Mouse (Mus musculus): ENCODE data around the gene Gars. TPM values are rescaled to one million over a fixed set of nuclear protein-coding genes. Genes with fewer than 3 reads are reported as not detected.
A peak's percentile ranks its signal among the peaks of the same experiment; 100 is the strongest.

Gars gene
- total and polyA plus RNA-seq, 3 experiments: 26.7 to 60.4 (median 55.1) TPM

DNA sequence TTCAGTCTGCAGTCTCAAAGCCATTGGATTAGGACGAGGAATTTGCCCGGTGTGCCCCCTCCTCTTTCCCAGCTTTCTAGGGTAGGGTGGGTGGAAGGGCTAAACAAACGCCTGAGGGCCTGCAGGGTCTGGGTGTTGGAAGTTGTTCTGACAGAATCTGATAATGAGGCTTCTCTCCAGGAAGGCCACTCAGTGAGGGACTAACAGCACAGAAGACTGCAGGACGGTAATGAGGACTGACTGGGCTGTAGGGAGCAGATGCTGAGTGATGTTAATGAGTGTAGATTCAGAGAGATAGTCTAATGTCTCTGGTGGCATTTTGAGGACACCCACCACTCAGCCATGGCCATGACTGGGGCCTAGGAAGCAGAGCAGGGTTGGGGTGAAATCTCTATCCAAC lies 49.5 kb downstream of the Gars start:
- DNase-seq: no peak
- whole genome bisulfite sequencing: 51% methylated on average over 4 of the region's 4 CpGs
- no peak for TF ChIP-seq CTCF (IDR thresholded peaks at IDR 0.05)
- no peak for TF ChIP-seq EP300 (IDR thresholded peaks at IDR 0.05; ENCODE audit: insufficient read depth, low read depth, low read length)
- no peak for TF ChIP-seq POLR2A (IDR thresholded peaks at IDR 0.05; ENCODE audit: insufficient read depth, low read depth, low read length)
- Histone ChIP-seq H3K4me1 (ENCODE audit: control insufficient read depth, insufficient read depth, low read length) (no peaks in the 10 kb centered on the region), H3K36me3 (ENCODE audit: control insufficient read depth, insufficient read depth, low read length) (no peaks in the 10 kb centered on the region), H3K27me3 (ENCODE audit: control insufficient read depth, insufficient read depth, low read length) (no peaks in the 10 kb centered on the region), H3K79me2 (replicated peaks; ENCODE audit: control insufficient read depth, insufficient read depth, low read length) (no peaks in the 10 kb centered on the region), H3K4me3 (no peak overlapping the region), H3K9ac (ENCODE audit: low read depth, low read length) (no peak overlapping the region), H3K27ac (no peak overlapping the region)
- intact Hi-C loops (cut with DNase I): no loop called here

DNA sequence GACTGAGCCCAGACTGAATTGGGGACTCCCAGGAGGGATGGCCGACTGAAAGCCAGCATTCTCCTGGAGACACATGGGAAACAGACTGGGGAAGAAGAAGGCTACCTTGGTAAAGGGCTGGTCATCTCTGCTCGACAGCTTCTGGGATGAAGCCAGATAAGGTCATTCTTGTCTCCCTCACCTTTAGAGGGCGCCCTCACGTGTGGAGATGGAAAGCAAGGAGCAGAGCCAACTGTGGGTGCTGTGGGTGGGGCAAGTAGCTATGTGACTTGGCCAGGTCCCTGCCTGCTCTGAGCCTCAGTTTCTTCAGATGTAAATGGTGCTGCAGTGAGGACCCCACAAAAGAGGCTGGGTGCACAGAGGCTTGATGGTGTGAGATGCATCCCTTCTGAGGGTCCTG lies 52.8 kb downstream of the Gars start:
- Histone ChIP-seq H3K4me1 (ENCODE audit: control insufficient read depth, insufficient read depth, low read length) (no peaks in the 10 kb centered on the region), H3K4me3 (no peak overlapping the region), H3K36me3 (ENCODE audit: control insufficient read depth, insufficient read depth, low read length) (no peaks in the 10 kb centered on the region), H3K27ac (no peak overlapping the region), H3K9ac (ENCODE audit: low read depth, low read length) (no peak overlapping the region), H3K79me2 (replicated peaks; ENCODE audit: control insufficient read depth, insufficient read depth, low read length) (no peaks in the 10 kb centered on the region), H3K27me3 (ENCODE audit: control insufficient read depth, insufficient read depth, low read length) (no peaks in the 10 kb centered on the region)
- intact Hi-C loops (cut with DNase I): loop anchor here (5.0 kb wide), 1 partner anchor 77 kb away; no protein-coding TSS in a partner anchor
- TF ChIP-seq EP300 (IDR thresholded peaks at IDR 0.05; ENCODE audit: insufficient read depth, low read depth, low read length) (no peak), CTCF (IDR thresholded peaks at IDR 0.05) (peak; percentile 43)
- no peak for DNase-seq
- 26% methylated on average over 4 of the region's 4 CpGs for WGBS

DNA sequence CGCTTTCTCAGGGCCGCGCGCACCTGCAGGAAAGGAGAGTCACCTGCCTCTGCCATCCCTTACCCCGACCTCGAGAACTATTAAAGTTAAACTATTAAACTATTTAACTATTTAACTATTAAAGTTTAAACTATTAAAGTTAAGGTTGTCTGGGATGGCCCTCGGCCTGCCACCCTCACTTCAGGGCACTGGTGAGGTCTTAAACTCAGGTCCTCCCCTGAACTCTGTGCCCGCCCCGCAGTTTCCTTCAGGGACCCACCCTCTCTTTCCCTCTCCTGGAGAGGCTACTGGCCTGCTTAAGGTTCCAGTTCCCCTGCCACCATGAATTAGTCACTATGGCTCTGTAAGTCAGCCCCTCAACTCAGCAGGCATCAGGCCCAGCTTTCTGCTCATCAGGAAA lies 53.6 kb downstream of the Gars start:
- no peaks in the 10 kb centered on the region for H3K79me2 ChIP-seq (replicated peaks; ENCODE audit: control insufficient read depth, insufficient read depth, low read length)
- DNase-seq: no peak
- WGBS: 92% methylated on average over 9 of the region's 9 CpGs

DNA sequence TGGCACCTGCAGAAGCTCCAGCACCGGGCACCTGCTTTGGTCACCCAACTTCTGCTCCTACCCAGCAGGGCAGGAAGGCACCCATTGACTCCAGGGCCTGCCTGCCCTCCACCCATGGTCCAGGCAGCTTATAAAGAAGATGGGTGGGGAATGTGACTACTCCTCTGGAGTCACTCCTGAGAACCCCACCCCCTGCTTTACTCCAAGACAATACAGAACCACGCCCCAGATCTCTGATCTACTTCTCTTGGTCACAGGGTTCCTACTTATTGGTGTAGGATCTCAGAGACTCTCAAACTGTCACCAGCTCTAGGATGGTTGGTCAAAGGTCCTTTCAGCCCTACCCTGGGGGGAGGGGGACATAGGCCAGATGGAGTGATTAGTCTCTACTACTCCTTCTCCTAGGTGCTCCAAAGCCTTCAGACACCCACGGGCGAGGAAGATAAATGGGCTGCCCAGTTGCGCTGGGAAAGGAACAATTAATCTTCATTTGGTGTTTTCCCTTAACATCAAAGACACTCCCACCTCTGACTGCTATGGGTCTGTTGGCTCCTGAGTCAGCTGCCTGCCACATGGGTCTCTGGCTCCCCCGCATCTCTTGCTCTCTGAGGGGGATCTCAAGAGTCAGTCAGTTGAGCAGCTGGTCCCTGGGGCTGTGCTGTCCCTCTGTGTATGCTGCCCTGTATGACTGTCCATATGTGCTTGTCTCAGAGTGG lies 55.8 kb downstream of the Gars start:
- no peak for TF ChIP-seq EP300 (IDR thresholded peaks at IDR 0.05; ENCODE audit: insufficient read depth, low read depth, low read length)
- TF ChIP-seq CTCF (IDR thresholded peaks at IDR 0.05): no peak
- no peak for TF ChIP-seq POLR2A (IDR thresholded peaks at IDR 0.05; ENCODE audit: insufficient read depth, low read depth, low read length)
- Histone ChIP-seq H3K36me3 (ENCODE audit: control insufficient read depth, insufficient read depth, low read length) (no peaks in the 10 kb centered on the region), H3K79me2 (replicated peaks; ENCODE audit: control insufficient read depth, insufficient read depth, low read length) (no peaks in the 10 kb centered on the region), H3K27ac (no peak overlapping the region), H3K9ac (ENCODE audit: low read depth, low read length) (no peak overlapping the region), H3K4me1 (ENCODE audit: control insufficient read depth, insufficient read depth, low read length) (no peaks in the 10 kb centered on the region), H3K27me3 (ENCODE audit: control insufficient read depth, insufficient read depth, low read length) (no peaks in the 10 kb centered on the region), H3K4me3 (no peak overlapping the region)
- WGBS: 69% methylated on average over 6 of the region's 6 CpGs
- no peak for DNase-seq
- intact Hi-C loops (cut with DNase I): loop anchor here (5.0 kb wide), 1 partner anchor 74 kb away; no protein-coding TSS in a partner anchor

More for the DNA sequence above, 53.6 kb downstream of the Gars start:
- intact Hi-C loops (cut with DNase I): loop anchor here (5.0 kb wide), 1 partner anchor 76 kb away; no protein-coding TSS in a partner anchor
- Histone ChIP-seq H3K27me3 (ENCODE audit: control insufficient read depth, insufficient read depth, low read length) (no peaks in the 10 kb centered on the region), H3K4me1 (ENCODE audit: control insufficient read depth, insufficient read depth, low read length) (no peaks in the 10 kb centered on the region), H3K27ac (no peak overlapping the region), H3K36me3 (ENCODE audit: control insufficient read depth, insufficient read depth, low read length) (no peaks in the 10 kb centered on the region), H3K9ac (ENCODE audit: low read depth, low read length) (no peak overlapping the region), H3K4me3 (no peak overlapping the region)
- no peak for TF ChIP-seq CTCF (IDR thresholded peaks at IDR 0.05)
- no peak for TF ChIP-seq POLR2A (IDR thresholded peaks at IDR 0.05; ENCODE audit: insufficient read depth, low read depth, low read length)
- TF ChIP-seq EP300 (IDR thresholded peaks at IDR 0.05; ENCODE audit: insufficient read depth, low read depth, low read length): no peak

DNA sequence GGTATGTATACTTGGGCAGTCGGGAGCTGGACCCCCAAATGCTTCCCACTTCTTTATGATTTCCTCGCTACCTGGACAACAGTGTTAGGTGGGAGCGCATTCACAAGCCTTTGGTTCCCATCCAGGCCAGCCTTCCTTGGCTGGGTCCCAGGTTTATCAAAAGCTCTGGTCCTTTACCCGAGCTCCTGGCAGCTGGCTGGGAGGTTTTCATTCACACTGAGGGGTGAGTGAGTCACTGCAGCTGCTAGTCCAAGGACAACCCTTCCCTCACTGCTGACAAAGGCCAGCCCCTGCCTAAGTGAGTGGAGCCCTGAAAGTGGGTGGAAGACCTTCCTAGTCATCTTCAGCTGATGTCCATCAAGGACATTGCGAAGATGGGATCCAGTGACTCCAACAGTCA lies 60.2 kb downstream of the Gars start:
- peak in 1 of 2 experiments; percentile 10 for DNase-seq
- Histone ChIP-seq H3K9ac (ENCODE audit: low read depth, low read length) (no peak overlapping the region), H3K27ac (no peak overlapping the region), H3K27me3 (ENCODE audit: control insufficient read depth, insufficient read depth, low read length) (no peaks in the 10 kb centered on the region), H3K4me3 (no peak overlapping the region), H3K4me1 (ENCODE audit: control insufficient read depth, insufficient read depth, low read length) (no peaks in the 10 kb centered on the region), H3K36me3 (ENCODE audit: control insufficient read depth, insufficient read depth, low read length) (no peaks in the 10 kb centered on the region), H3K79me2 (replicated peaks; ENCODE audit: control insufficient read depth, insufficient read depth, low read length) (no peaks in the 10 kb centered on the region)
- no peak for TF ChIP-seq EP300 (IDR thresholded peaks at IDR 0.05; ENCODE audit: insufficient read depth, low read depth, low read length)
- TF ChIP-seq CTCF (IDR thresholded peaks at IDR 0.05): no peak
- no peak for TF ChIP-seq POLR2A (IDR thresholded peaks at IDR 0.05; ENCODE audit: insufficient read depth, low read depth, low read length)
- 41% methylated on average over 5 of the region's 5 CpGs for WGBS
- intact Hi-C loops (cut with DNase I): no loop called here

DNA sequence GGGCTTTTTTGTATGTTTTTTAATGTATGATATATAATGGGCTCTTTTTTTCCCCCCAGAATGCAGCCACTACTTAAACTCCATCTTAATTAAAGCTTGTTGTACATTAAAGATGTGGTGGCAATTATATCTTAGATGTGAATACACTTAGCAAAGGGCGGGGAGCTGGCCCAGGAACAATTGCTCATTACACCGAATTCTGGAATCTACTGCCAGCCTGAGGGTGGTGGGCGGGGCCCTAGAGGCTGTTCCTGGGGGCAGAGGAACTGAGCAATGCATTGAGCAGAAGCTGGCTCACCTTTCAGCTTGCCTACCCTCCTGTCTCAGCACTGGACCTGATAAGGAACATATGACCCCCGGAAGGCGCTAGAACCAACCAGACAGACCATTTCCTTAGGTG lies 60.8 kb downstream of the Gars start:
- H3K27ac ChIP-seq: no peak overlapping the region
- TF ChIP-seq POLR2A (IDR thresholded peaks at IDR 0.05; ENCODE audit: insufficient read depth, low read depth, low read length): no peak
- no peak for TF ChIP-seq EP300 (IDR thresholded peaks at IDR 0.05; ENCODE audit: insufficient read depth, low read depth, low read length)
- DNase-seq: no peak
- H3K79me2 ChIP-seq (replicated peaks; ENCODE audit: control insufficient read depth, insufficient read depth, low read length): no peaks in the 10 kb centered on the region
- H3K27me3 ChIP-seq (ENCODE audit: control insufficient read depth, insufficient read depth, low read length): no peaks in the 10 kb centered on the region
- H3K4me3 ChIP-seq: no peak overlapping the region
- intact Hi-C loops (cut with DNase I): no loop called here
- H3K4me1 ChIP-seq (ENCODE audit: control insufficient read depth, insufficient read depth, low read length): no peaks in the 10 kb centered on the region
- 66% methylated on average over 5 of the region's 5 CpGs for WGBS
- no peaks in the 10 kb centered on the region for H3K36me3 ChIP-seq (ENCODE audit: control insufficient read depth, insufficient read depth, low read length)
- no peak overlapping the region for H3K9ac ChIP-seq (ENCODE audit: low read depth, low read length)

All from heart, adult 2 months (tissue).